Mouse (Mus musculus): ENCODE measurements around the gene Gsdmc4. TPM values are rescaled to one million over a fixed set of nuclear protein-coding genes. Genes with fewer than 3 reads are reported as not detected.
"Not testable (repeated sequence)": the region's sequence is repeated elsewhere in the genome, so short reads cannot be mapped to it uniquely, and the experiment has no call there.

Gsdmc4 gene
- 0.32 and 0.61 TPM in 2 replicates for polyA plus RNA-seq (2014; fragmentation: Nextera tagmentation; extraction: Ambion mirVana)

DNA sequence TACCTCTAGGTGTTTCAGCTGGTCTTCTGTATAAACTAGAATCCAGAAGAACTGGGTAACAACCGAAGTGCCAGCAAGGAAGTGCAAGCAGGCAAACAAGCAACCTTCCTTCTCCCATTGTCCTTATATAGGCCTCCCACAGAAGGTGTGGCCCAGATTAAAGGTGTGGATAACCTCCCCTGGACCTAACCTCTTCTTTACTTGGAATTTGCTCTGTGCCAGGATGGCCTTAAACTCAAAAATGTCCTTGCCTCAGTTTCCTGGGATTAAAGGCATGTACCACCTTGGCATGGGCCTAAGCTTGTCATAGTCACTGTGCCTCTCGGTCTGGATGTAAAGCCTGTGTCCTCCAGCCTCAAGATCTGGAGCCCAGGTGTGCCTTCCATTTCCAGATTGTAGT is at the start of gene Gsdmc4:
Gsdmc4 (minus strand) TSS at position 101 of the 400 bp plus-strand sequence.
- H3K9ac ChIP-seq (ENCODE audit: low read length); H3K9me3 ChIP-seq (ENCODE audit: control insufficient read depth, low read length); H3K36me3 ChIP-seq (ENCODE audit: control insufficient read depth, insufficient read depth, low read length); H3K27me3 ChIP-seq (replicated peaks; ENCODE audit: control insufficient read depth, insufficient read depth, low read length); H3K4me1 ChIP-seq (replicated peaks; ENCODE audit: control insufficient read depth, insufficient read depth, low read length); ATAC-seq (replicated peaks; ENCODE audit: low FRiP score, low TSS enrichment, low read depth); H3K4me3 ChIP-seq (ENCODE audit: low read depth, low read length); DNase-seq (ENCODE audit: low spot score); H3K4me2 ChIP-seq (ENCODE audit: low read length); H3K27ac ChIP-seq (ENCODE audit: low read depth): not testable (repeated sequence)
- WGBS, result 85% methylated on average over 2 of the region's 2 CpGs

GRCm38 (mm10) chr15:63960542-63960941 is 48.4 kb upstream of the Gsdmc4 start:
- H3K9ac ChIP-seq (ENCODE audit: low read length), result no peak overlapping the region
- WGBS, result 90% methylated on average over 2 of the region's 2 CpGs
- no peaks in the 10 kb centered on the region for H3K36me3 ChIP-seq (ENCODE audit: control insufficient read depth, insufficient read depth, low read length)
- ATAC-seq (replicated peaks; ENCODE audit: low FRiP score, low TSS enrichment, low read depth) (no peak), DNase-seq (ENCODE audit: low spot score) (no peak)
- H3K4me1 ChIP-seq (replicated peaks; ENCODE audit: control insufficient read depth, insufficient read depth, low read length), result no peaks in the 10 kb centered on the region
- H3K4me2 ChIP-seq (ENCODE audit: low read length), result no peak overlapping the region
- H3K9me3 ChIP-seq (ENCODE audit: control insufficient read depth, low read length), result no peaks in the 10 kb centered on the region
- H3K4me3 ChIP-seq (ENCODE audit: low read depth, low read length), result no peak overlapping the region
- no peak overlapping the region for H3K27ac ChIP-seq (ENCODE audit: low read depth)
- no peaks in the 10 kb centered on the region for H3K27me3 ChIP-seq (replicated peaks; ENCODE audit: control insufficient read depth, insufficient read depth, low read length)

- no peak overlapping the region for H3K4me2 ChIP-seq (ENCODE audit: low read length)
Observed at GRCm38 (mm10) chr15:63957553-63957952, 45.5 kb upstream of the Gsdmc4 start.

GRCm38 (mm10) chr15:63953256-63953655 is 41.2 kb upstream of the Gsdmc4 start:
- no peak overlapping the region for H3K27ac ChIP-seq (ENCODE audit: low read depth)
- ATAC-seq (replicated peaks; ENCODE audit: low FRiP score, low TSS enrichment, low read depth) (no peak), DNase-seq (ENCODE audit: low spot score) (no peak)
- H3K4me1 ChIP-seq (replicated peaks; ENCODE audit: control insufficient read depth, insufficient read depth, low read length), result no peaks in the 10 kb centered on the region
- no peaks in the 10 kb centered on the region for H3K9me3 ChIP-seq (ENCODE audit: control insufficient read depth, low read length)
- H3K36me3 ChIP-seq (ENCODE audit: control insufficient read depth, insufficient read depth, low read length), result peaks cover 5% of the 10 kb centered on the region; the same call in 1 of the 2 replicates
- no peaks in the 10 kb centered on the region for H3K27me3 ChIP-seq (replicated peaks; ENCODE audit: control insufficient read depth, insufficient read depth, low read length)
- H3K9ac ChIP-seq (ENCODE audit: low read length), result no peak overlapping the region
- no peak overlapping the region for H3K4me3 ChIP-seq (ENCODE audit: low read depth, low read length)
- WGBS, result 67% methylated on average over 4 of the region's 4 CpGs
- H3K4me2 ChIP-seq (ENCODE audit: low read length), result no peak overlapping the region

More at GRCm38 (mm10) chr15:63957553-63957952, 45.5 kb upstream of the Gsdmc4 start:
- Histone ChIP-seq H3K27me3 (replicated peaks; ENCODE audit: control insufficient read depth, insufficient read depth, low read length) (no peaks in the 10 kb centered on the region), H3K9ac (ENCODE audit: low read length) (no peak overlapping the region), H3K4me1 (replicated peaks; ENCODE audit: control insufficient read depth, insufficient read depth, low read length) (no peaks in the 10 kb centered on the region), H3K4me3 (ENCODE audit: low read depth, low read length) (no peak overlapping the region), H3K36me3 (ENCODE audit: control insufficient read depth, insufficient read depth, low read length) (no peaks in the 10 kb centered on the region), H3K27ac (ENCODE audit: low read depth) (no peak overlapping the region), H3K9me3 (ENCODE audit: control insufficient read depth, low read length) (no peaks in the 10 kb centered on the region)
- DNase-seq (ENCODE audit: low spot score) (no peak), ATAC-seq (replicated peaks; ENCODE audit: low FRiP score, low TSS enrichment, low read depth) (no peak)

- Histone ChIP-seq H3K27me3 (replicated peaks; ENCODE audit: control insufficient read depth, insufficient read depth, low read length) (no peaks in the 10 kb centered on the region), H3K9ac (ENCODE audit: low read length) (no peak overlapping the region), H3K27ac (ENCODE audit: low read depth) (no peak overlapping the region), H3K9me3 (ENCODE audit: control insufficient read depth, low read length) (no peaks in the 10 kb centered on the region), H3K4me1 (replicated peaks; ENCODE audit: control insufficient read depth, insufficient read depth, low read length) (no peaks in the 10 kb centered on the region), H3K4me2 (ENCODE audit: low read length) (no peak overlapping the region), H3K4me3 (ENCODE audit: low read depth, low read length) (no peak overlapping the region), H3K36me3 (ENCODE audit: control insufficient read depth, insufficient read depth, low read length) (peaks cover 59% of the 10 kb centered on the region)
- ATAC-seq (replicated peaks; ENCODE audit: low FRiP score, low TSS enrichment, low read depth) (no peak), DNase-seq (ENCODE audit: low spot score) (no peak)
- 87% methylated on average over 1 of the region's 1 CpGs for WGBS
Observed at GRCm38 (mm10) chr15:63941221-63941620, 29.1 kb upstream of the Gsdmc4 start.

DNA sequence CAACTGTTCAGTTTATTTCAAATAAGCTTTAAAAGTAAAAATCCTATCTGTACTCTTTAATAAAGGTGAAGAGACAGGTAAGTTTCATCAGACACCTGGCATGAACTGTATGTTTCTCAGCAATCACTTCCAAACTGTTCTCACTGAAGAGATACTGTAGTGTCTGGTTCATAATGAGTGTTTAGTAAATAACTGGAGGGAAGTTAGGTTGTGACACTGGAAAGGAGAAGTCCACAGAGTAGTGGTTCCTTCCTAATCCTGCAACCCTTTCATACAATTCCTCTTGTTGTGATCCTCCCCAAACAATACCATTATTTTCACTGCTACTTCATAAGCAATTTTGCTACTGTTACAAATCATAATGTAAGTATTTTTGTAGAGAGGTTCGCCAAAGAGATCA is 20.6 kb upstream of the Gsdmc4 start:
- DNase-seq (ENCODE audit: low spot score), result no peak
- no peak overlapping the region for H3K9ac ChIP-seq (ENCODE audit: low read length)
- peaks cover 64% of the 10 kb centered on the region for H3K36me3 ChIP-seq (ENCODE audit: control insufficient read depth, insufficient read depth, low read length)
- H3K4me3 ChIP-seq (ENCODE audit: low read depth, low read length), result no peak overlapping the region
- H3K4me2 ChIP-seq (ENCODE audit: low read length), result no peak overlapping the region
- no peaks in the 10 kb centered on the region for H3K9me3 ChIP-seq (ENCODE audit: control insufficient read depth, low read length)
- no peak overlapping the region for H3K27ac ChIP-seq (ENCODE audit: low read depth)
- no peaks in the 10 kb centered on the region for H3K27me3 ChIP-seq (replicated peaks; ENCODE audit: control insufficient read depth, insufficient read depth, low read length)
- no peaks in the 10 kb centered on the region for H3K4me1 ChIP-seq (replicated peaks; ENCODE audit: control insufficient read depth, insufficient read depth, low read length)
- whole genome bisulfite sequencing, result 90% methylated on average over 1 of the region's 1 CpGs
- no peak for ATAC-seq (replicated peaks; ENCODE audit: low FRiP score, low TSS enrichment, low read depth)

DNA sequence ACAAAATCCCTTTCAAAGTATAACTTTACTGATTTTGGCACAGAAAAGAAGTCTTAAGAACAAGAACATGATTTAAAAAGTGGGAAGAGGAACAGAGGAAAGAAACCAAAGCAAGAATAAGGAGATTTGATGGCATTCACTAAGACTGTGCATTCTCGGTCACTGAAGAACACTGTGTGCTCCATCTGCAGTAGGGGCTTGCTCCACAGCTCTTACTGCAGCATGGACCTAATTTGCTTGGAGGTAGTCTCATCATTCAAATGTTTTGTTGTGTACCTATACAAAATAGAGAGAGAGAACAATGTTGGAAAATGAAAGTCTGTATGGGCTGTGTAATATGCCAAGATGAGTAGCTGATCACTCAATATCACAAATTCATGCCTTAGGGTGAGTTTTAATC is 19.3 kb upstream of the Gsdmc4 start:
- Histone ChIP-seq H3K9ac (ENCODE audit: low read length) (no peak overlapping the region), H3K4me2 (ENCODE audit: low read length) (no peak overlapping the region), H3K27ac (ENCODE audit: low read depth) (no peak overlapping the region), H3K4me1 (replicated peaks; ENCODE audit: control insufficient read depth, insufficient read depth, low read length) (no peaks in the 10 kb centered on the region), H3K27me3 (replicated peaks; ENCODE audit: control insufficient read depth, insufficient read depth, low read length) (no peaks in the 10 kb centered on the region), H3K4me3 (ENCODE audit: low read depth, low read length) (no peak overlapping the region), H3K36me3 (ENCODE audit: control insufficient read depth, insufficient read depth, low read length) (peaks cover 53% of the 10 kb centered on the region), H3K9me3 (ENCODE audit: control insufficient read depth, low read length) (no peaks in the 10 kb centered on the region)
- DNase-seq (ENCODE audit: low spot score) (no peak), ATAC-seq (replicated peaks; ENCODE audit: low FRiP score, low TSS enrichment, low read depth) (no peak)
- 98% methylated on average over 1 of the region's 1 CpGs for WGBS

DNA sequence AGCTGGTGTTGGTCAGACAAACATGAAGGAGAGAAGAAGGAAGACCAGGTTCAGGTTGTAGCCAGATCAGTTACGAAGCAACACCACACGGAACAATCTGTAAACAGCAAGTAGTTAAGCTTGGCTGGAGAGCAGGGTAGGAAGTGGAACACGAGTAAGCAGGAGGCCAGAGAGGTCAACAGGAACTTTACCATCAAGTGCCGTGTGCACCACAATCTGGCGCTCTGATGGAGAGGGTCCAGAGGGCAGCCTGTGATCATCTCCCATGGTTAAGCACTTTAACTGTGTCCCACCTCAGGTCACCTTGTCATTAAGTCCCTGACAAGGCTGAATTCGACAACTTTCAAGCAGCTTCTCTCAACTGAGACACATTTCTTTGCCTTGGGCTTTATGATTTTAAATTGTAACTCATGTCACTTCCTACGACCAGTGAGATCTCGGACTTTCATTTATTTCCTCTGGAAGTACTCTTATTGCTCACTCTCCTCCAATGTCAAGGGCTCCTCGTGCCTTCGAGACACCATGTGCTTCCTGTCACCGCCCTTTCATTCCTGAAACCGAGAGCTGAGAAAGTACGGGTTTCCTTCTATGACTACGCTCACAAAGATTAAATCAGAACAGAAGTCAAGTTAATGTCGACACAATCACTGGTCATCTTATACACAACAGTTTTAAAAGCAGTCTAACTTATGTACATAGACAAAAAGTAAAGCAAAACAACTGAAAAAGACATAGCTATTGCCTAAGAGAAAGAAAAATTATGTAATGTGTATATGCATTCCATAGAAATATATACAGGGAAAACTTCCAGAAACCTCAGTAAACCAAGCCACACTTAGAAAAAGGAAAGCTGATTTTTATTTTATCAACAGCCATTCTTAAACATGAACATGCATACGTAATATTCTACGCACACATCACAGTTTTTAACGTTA is 18.3 kb upstream of the Gsdmc4 start:
- Histone ChIP-seq H3K9me3 (ENCODE audit: control insufficient read depth, low read length) (no peaks in the 10 kb centered on the region), H3K9ac (ENCODE audit: low read length) (no peak overlapping the region), H3K36me3 (ENCODE audit: control insufficient read depth, insufficient read depth, low read length) (peaks cover 47% of the 10 kb centered on the region), H3K4me1 (replicated peaks; ENCODE audit: control insufficient read depth, insufficient read depth, low read length) (no peaks in the 10 kb centered on the region), H3K27ac (ENCODE audit: low read depth) (no peak overlapping the region), H3K27me3 (replicated peaks; ENCODE audit: control insufficient read depth, insufficient read depth, low read length) (no peaks in the 10 kb centered on the region), H3K4me3 (ENCODE audit: low read depth, low read length) (no peak overlapping the region), H3K4me2 (ENCODE audit: low read length) (no peak overlapping the region)
- 82% methylated on average over 18 of the region's 18 CpGs for WGBS
- DNase-seq (ENCODE audit: low spot score) (no peak), ATAC-seq (replicated peaks; ENCODE audit: low FRiP score, low TSS enrichment, low read depth) (no peak)

DNA sequence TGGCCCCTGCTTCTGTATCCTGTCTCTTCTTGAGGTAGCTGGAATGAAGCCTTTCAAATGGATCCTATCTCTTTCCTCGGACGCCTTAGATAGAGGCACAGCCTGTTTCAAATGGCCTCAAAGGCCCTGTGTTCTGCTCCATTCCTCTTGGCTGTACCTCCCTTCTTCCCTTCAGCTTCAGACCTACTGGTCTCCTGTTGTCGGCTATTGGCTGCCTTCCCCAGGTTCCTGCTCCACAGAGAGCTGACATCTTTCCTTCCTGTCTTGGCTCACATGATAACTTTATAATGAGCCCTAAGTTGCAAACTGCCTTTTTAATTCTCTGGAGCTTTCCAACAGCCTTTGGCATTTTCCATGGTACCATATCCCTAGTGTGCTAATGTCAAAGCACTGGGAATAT is 14.1 kb upstream of the Gsdmc4 start:
- H3K4me2 ChIP-seq (ENCODE audit: low read length), result no peak overlapping the region

More for the DNA sequence above, 14.1 kb upstream of the Gsdmc4 start:
- H3K9me3 ChIP-seq (ENCODE audit: control insufficient read depth, low read length), result no peaks in the 10 kb centered on the region
- 98% methylated on average over 3 of the region's 3 CpGs for WGBS
- ATAC-seq (replicated peaks; ENCODE audit: low FRiP score, low TSS enrichment, low read depth) (no peak), DNase-seq (ENCODE audit: low spot score) (no peak)
- no peak overlapping the region for H3K4me3 ChIP-seq (ENCODE audit: low read depth, low read length)
- H3K27ac ChIP-seq (ENCODE audit: low read depth), result no peak overlapping the region
- H3K9ac ChIP-seq (ENCODE audit: low read length), result no peak overlapping the region
- H3K27me3 ChIP-seq (replicated peaks; ENCODE audit: control insufficient read depth, insufficient read depth, low read length), result no peaks in the 10 kb centered on the region
- H3K36me3 ChIP-seq (ENCODE audit: control insufficient read depth, insufficient read depth, low read length), result peaks cover 20% of the 10 kb centered on the region
- H3K4me1 ChIP-seq (replicated peaks; ENCODE audit: control insufficient read depth, insufficient read depth, low read length), result no peaks in the 10 kb centered on the region

Data from intestine, embryonic 14.5 days (tissue).